Mouse (Mus musculus): Measurements from ENCODE around the gene Gm49322. TPM values are rescaled to one million over a fixed set of nuclear protein-coding genes. Genes with fewer than 3 reads are reported as not detected.

Gm49322 gene
- polyA plus RNA-seq, 1 experiment = 4.2 TPM

- Histone ChIP-seq H3K4me1 (ENCODE audit: control insufficient read depth, insufficient read depth, low read length) (peaks cover 48% of the 10 kb centered on the region), H3K4me3 (replicated peaks; ENCODE audit: insufficient read depth, low read depth, low read length) (no peak overlapping the region), H3K27me3 (ENCODE audit: control insufficient read depth, insufficient read depth, low read length) (no peaks in the 10 kb centered on the region), H3K27ac (ENCODE audit: insufficient read depth, low read length) (peak overlapping the region; percentile 91)
- 56% methylated on average over 10 of the region's 10 CpGs for WGBS
- peak in 1 of 2 experiments; percentile 38 for DNase-seq
- no peak for TF ChIP-seq CTCF (IDR thresholded peaks at IDR 0.05; ENCODE audit: borderline replicate concordance, insufficient read depth, low read depth, low read length)
- no peak for TF ChIP-seq POLR2A (IDR thresholded peaks at IDR 0.05; ENCODE audit: borderline replicate concordance, insufficient read depth, low read length)
Observed at GRCm38 (mm10) chr10:80609269-80609924, 3.6 kb downstream of the Gm49322 start.

GRCm38 (mm10) chr10:80610116-80610785 lies 4.4 kb downstream of the Gm49322 start:
- DNase-seq = peak; percentile 91 to 94
- TF ChIP-seq POLR2A (IDR thresholded peaks at IDR 0.05; ENCODE audit: borderline replicate concordance, insufficient read depth, low read length) = no peak
- no peak for TF ChIP-seq CTCF (IDR thresholded peaks at IDR 0.05; ENCODE audit: borderline replicate concordance, insufficient read depth, low read depth, low read length)
- Histone ChIP-seq H3K4me1 (ENCODE audit: control insufficient read depth, insufficient read depth, low read length) (peaks cover 45% of the 10 kb centered on the region), H3K4me3 (replicated peaks; ENCODE audit: insufficient read depth, low read depth, low read length) (no peak overlapping the region), H3K27me3 (ENCODE audit: control insufficient read depth, insufficient read depth, low read length) (no peaks in the 10 kb centered on the region), H3K27ac (ENCODE audit: insufficient read depth, low read length) (peak overlapping the region; percentile 91)
- WGBS = 33% methylated on average over 9 of the region's 9 CpGs

GRCm38 (mm10) chr10:80611024-80611423 lies 5.2 kb downstream of the Gm49322 start:
- Histone ChIP-seq H3K27ac (ENCODE audit: insufficient read depth, low read length) (peak overlapping the region; percentile 91), H3K4me1 (ENCODE audit: control insufficient read depth, insufficient read depth, low read length) (peaks cover 45% of the 10 kb centered on the region), H3K4me3 (replicated peaks; ENCODE audit: insufficient read depth, low read depth, low read length) (no peak overlapping the region), H3K27me3 (ENCODE audit: control insufficient read depth, insufficient read depth, low read length) (no peaks in the 10 kb centered on the region)
- TF ChIP-seq POLR2A (IDR thresholded peaks at IDR 0.05; ENCODE audit: borderline replicate concordance, insufficient read depth, low read length) (no peak), CTCF (IDR thresholded peaks at IDR 0.05; ENCODE audit: borderline replicate concordance, insufficient read depth, low read depth, low read length) (peak; percentile 63)
- WGBS = 61% methylated on average over 4 of the region's 4 CpGs
- no peak for DNase-seq

- Histone ChIP-seq H3K27me3 (ENCODE audit: control insufficient read depth, insufficient read depth, low read length) (no peaks in the 10 kb centered on the region), H3K4me1 (ENCODE audit: control insufficient read depth, insufficient read depth, low read length) (peaks cover 40% of the 10 kb centered on the region), H3K27ac (ENCODE audit: insufficient read depth, low read length) (no peak overlapping the region; the same call in 1 of the 2 replicates), H3K4me3 (replicated peaks; ENCODE audit: insufficient read depth, low read depth, low read length) (no peak overlapping the region)
- DNase-seq = no peak
- 81% methylated on average over 3 of the region's 3 CpGs for WGBS
- TF ChIP-seq CTCF (IDR thresholded peaks at IDR 0.05; ENCODE audit: borderline replicate concordance, insufficient read depth, low read depth, low read length) = no peak
- no peak for TF ChIP-seq POLR2A (IDR thresholded peaks at IDR 0.05; ENCODE audit: borderline replicate concordance, insufficient read depth, low read length)
Observed at GRCm38 (mm10) chr10:80611905-80612304, 6.1 kb downstream of the Gm49322 start.

GRCm38 (mm10) chr10:80613821-80614220 lies 8.0 kb downstream of the Gm49322 start:
- WGBS = 88% methylated on average over 3 of the region's 3 CpGs

GRCm38 (mm10) chr10:80614351-80614750 lies 8.5 kb downstream of the Gm49322 start:
- H3K27me3 ChIP-seq (ENCODE audit: control insufficient read depth, insufficient read depth, low read length) = no peaks in the 10 kb centered on the region
- 66% methylated on average over 6 of the region's 6 CpGs for WGBS
- H3K4me3 ChIP-seq (replicated peaks; ENCODE audit: insufficient read depth, low read depth, low read length) = no peak overlapping the region
- H3K4me1 ChIP-seq (ENCODE audit: control insufficient read depth, insufficient read depth, low read length) = peaks cover 21% of the 10 kb centered on the region
- no peak overlapping the region for H3K27ac ChIP-seq (ENCODE audit: insufficient read depth, low read length)
- DNase-seq = no peak
- no peak for TF ChIP-seq CTCF (IDR thresholded peaks at IDR 0.05; ENCODE audit: borderline replicate concordance, insufficient read depth, low read depth, low read length)
- no peak for TF ChIP-seq POLR2A (IDR thresholded peaks at IDR 0.05; ENCODE audit: borderline replicate concordance, insufficient read depth, low read length)

More at GRCm38 (mm10) chr10:80613821-80614220, 8.0 kb downstream of the Gm49322 start:
- Histone ChIP-seq H3K4me1 (ENCODE audit: control insufficient read depth, insufficient read depth, low read length) (peaks cover 26% of the 10 kb centered on the region), H3K27me3 (ENCODE audit: control insufficient read depth, insufficient read depth, low read length) (no peaks in the 10 kb centered on the region), H3K27ac (ENCODE audit: insufficient read depth, low read length) (no peak overlapping the region), H3K4me3 (replicated peaks; ENCODE audit: insufficient read depth, low read depth, low read length) (no peak overlapping the region)
- TF ChIP-seq POLR2A (IDR thresholded peaks at IDR 0.05; ENCODE audit: borderline replicate concordance, insufficient read depth, low read length) (no peak), CTCF (IDR thresholded peaks at IDR 0.05; ENCODE audit: borderline replicate concordance, insufficient read depth, low read depth, low read length) (no peak)
- DNase-seq = no peak

GRCm38 (mm10) chr10:80618181-80618580 lies 12.4 kb downstream of the Gm49322 start:
- Histone ChIP-seq H3K27me3 (ENCODE audit: control insufficient read depth, insufficient read depth, low read length) (no peaks in the 10 kb centered on the region), H3K4me3 (replicated peaks; ENCODE audit: insufficient read depth, low read depth, low read length) (no peak overlapping the region), H3K4me1 (ENCODE audit: control insufficient read depth, insufficient read depth, low read length) (no peaks in the 10 kb centered on the region), H3K27ac (ENCODE audit: insufficient read depth, low read length) (no peak overlapping the region)
- TF ChIP-seq CTCF (IDR thresholded peaks at IDR 0.05; ENCODE audit: borderline replicate concordance, insufficient read depth, low read depth, low read length) = no peak
- TF ChIP-seq POLR2A (IDR thresholded peaks at IDR 0.05; ENCODE audit: borderline replicate concordance, insufficient read depth, low read length) = no peak
- WGBS = 35% methylated on average over 9 of the region's 9 CpGs
- no peak for DNase-seq
